13 mouse cellular contexts compared by ENCODE assay signal in genomic region chr12:90857746-90858145, GRCm38 (mm10).
DNase-seq lines count a peak whose midpoint lies in the region; ATAC-seq lines count a peak whose summit lies in the region.
"Had no signal": no experiment of that assay in that cellular context is flagged by ENCODE, and none has a peak within 500 bp of the region (broad histone marks: within the 10 kb centered on the region; RNA-seq: fewer than 3 reads in every experiment).

No protein-coding gene starts in this region.

- H3K4me3 ChIP-seq in hindbrain, embryonic 10.5 days = no peak overlapping the region
- no peak overlapping the region for H3K4me3 ChIP-seq in hindbrain, embryonic 13.5 days
- H3K4me3 ChIP-seq in lung, embryonic 15.5 days = no peak overlapping the region
- H3K4me3 ChIP-seq in embryonic facial prominence, embryonic 11.5 days (ENCODE audit: low read depth, low read length) = no peak overlapping the region
- H3K4me3 ChIP-seq: hindbrain, embryonic 15.5 days; limb, embryonic 13.5 days had no signal

- H3K9ac ChIP-seq in hindbrain, embryonic 13.5 days = no peak overlapping the region
- H3K9ac ChIP-seq in lung, embryonic 15.5 days = no peak overlapping the region
- no peak overlapping the region for H3K9ac ChIP-seq in embryonic facial prominence, embryonic 11.5 days (replicated peaks; ENCODE audit: low read length)
- H3K9ac ChIP-seq: hindbrain, embryonic 15.5 days; limb, embryonic 13.5 days had no signal

- H3K4me1 ChIP-seq in hindbrain, embryonic 10.5 days (replicated peaks) = no peaks in the 10 kb centered on the region
- no peaks in the 10 kb centered on the region for H3K4me1 ChIP-seq in hindbrain, embryonic 13.5 days (replicated peaks)
- H3K4me1 ChIP-seq in lung, embryonic 15.5 days = no peaks in the 10 kb centered on the region
- H3K4me1 ChIP-seq in embryonic facial prominence, embryonic 11.5 days (ENCODE audit: control insufficient read depth, insufficient read depth, low read length) = no peaks in the 10 kb centered on the region; the same call in 1 of the 2 replicates
- H3K4me1 ChIP-seq: hindbrain, embryonic 15.5 days; limb, embryonic 13.5 days had no signal

- ATAC-seq in hindbrain, embryonic 13.5 days (ENCODE audit: low FRiP score) = no peak
- peak; percentile 55; the same call in 1 of the 2 replicates for ATAC-seq in lung, embryonic 15.5 days (ENCODE audit: borderline replicate concordance, extremely low read depth, low FRiP score, low TSS enrichment)
- no peak for ATAC-seq in embryonic facial prominence, embryonic 11.5 days (replicated peaks; ENCODE audit: insufficient number of reproducible peaks, low FRiP score, low TSS enrichment, low read depth)

- no peak overlapping the region for H3K27ac ChIP-seq in hindbrain, embryonic 10.5 days
- no peak overlapping the region for H3K27ac ChIP-seq in hindbrain, embryonic 13.5 days
- no peak overlapping the region for H3K27ac ChIP-seq in lung, embryonic 15.5 days
- no peak overlapping the region for H3K27ac ChIP-seq in embryonic facial prominence, embryonic 11.5 days (replicated peaks; ENCODE audit: low read depth, low read length)
- H3K27ac ChIP-seq: hindbrain, embryonic 15.5 days; limb, embryonic 13.5 days had no signal

- WGBS in hindbrain, embryonic 10.5 days = 58% methylated on average over 3 of the region's 3 CpGs
- 57% methylated on average over 3 of the region's 3 CpGs for WGBS in hindbrain, embryonic 13.5 days
- WGBS in lung, embryonic 15.5 days = 15% methylated on average over 3 of the region's 3 CpGs
- 21% methylated on average over 3 of the region's 3 CpGs for WGBS in embryonic facial prominence, embryonic 11.5 days

- H3K9me3 ChIP-seq in hindbrain, embryonic 10.5 days = no peaks in the 10 kb centered on the region
- H3K9me3 ChIP-seq in hindbrain, embryonic 13.5 days = no peaks in the 10 kb centered on the region
- H3K9me3 ChIP-seq in lung, embryonic 15.5 days = no peaks in the 10 kb centered on the region
- no peaks in the 10 kb centered on the region for H3K9me3 ChIP-seq in embryonic facial prominence, embryonic 11.5 days (replicated peaks; ENCODE audit: control insufficient read depth, low read length)
- H3K9me3 ChIP-seq: hindbrain, embryonic 15.5 days; limb, embryonic 13.5 days had no signal

- H3K27me3 ChIP-seq in hindbrain, embryonic 10.5 days (ENCODE audit: insufficient read depth, poor library complexity, severe bottlenecking) = no peaks in the 10 kb centered on the region
- no peaks in the 10 kb centered on the region for H3K27me3 ChIP-seq in hindbrain, embryonic 13.5 days
- H3K27me3 ChIP-seq in lung, embryonic 15.5 days = no peaks in the 10 kb centered on the region
- H3K27me3 ChIP-seq in embryonic facial prominence, embryonic 11.5 days (ENCODE audit: control insufficient read depth, insufficient read depth, low read length) = no peaks in the 10 kb centered on the region
- H3K27me3 ChIP-seq: CH12.LX; hindbrain, embryonic 15.5 days; limb, embryonic 13.5 days had no signal

- DNase-seq in hindbrain, embryonic 10.5 days (ENCODE audit: low spot score) = peak; percentile 28
- no peak for DNase-seq in lung, postnatal 4 days
- peak; percentile 65 for DNase-seq in embryonic facial prominence, embryonic 11.5 days (ENCODE audit: low spot score)
- DNase-seq in skeletal muscle tissue, adult 2 months (ENCODE audit: low read depth, low spot score) = peak; percentile 11
- DNase-seq in frontal cortex, postnatal 25 days (ENCODE audit: low spot score in 2 of 2) = no peak
- DNase-seq in right cerebral cortex, postnatal 14 days = no peak
- DNase-seq: adrenal gland, adult 8-10 months; right cerebral cortex, postnatal 4 days had no signal

- H3K36me3 ChIP-seq in hindbrain, embryonic 10.5 days = no peaks in the 10 kb centered on the region
- no peaks in the 10 kb centered on the region for H3K36me3 ChIP-seq in hindbrain, embryonic 13.5 days
- H3K36me3 ChIP-seq in lung, embryonic 15.5 days = no peaks in the 10 kb centered on the region
- no peaks in the 10 kb centered on the region for H3K36me3 ChIP-seq in embryonic facial prominence, embryonic 11.5 days (replicated peaks; ENCODE audit: control insufficient read depth, insufficient read depth, low read depth, low read length)
- H3K36me3 ChIP-seq: hindbrain, embryonic 15.5 days; limb, embryonic 13.5 days had no signal

- H3K4me2 ChIP-seq in hindbrain, embryonic 13.5 days = no peak overlapping the region
- no peak overlapping the region for H3K4me2 ChIP-seq in lung, embryonic 15.5 days
- H3K4me2 ChIP-seq in embryonic facial prominence, embryonic 11.5 days (ENCODE audit: low read depth, low read length) = no peak overlapping the region
- H3K4me2 ChIP-seq: hindbrain, embryonic 15.5 days; limb, embryonic 13.5 days had no signal

Comparison
In these comparisons a context has a peak if more than half of its experiments do, and no peak if none do; other contexts are left out.
1. DNase-seq: peak in hindbrain, embryonic 10.5 days (single experiment), embryonic facial prominence, embryonic 11.5 days (single experiment) and skeletal muscle tissue, adult 2 months (single experiment); none in lung, postnatal 4 days (0 of 2), frontal cortex, postnatal 25 days (0 of 2) and right cerebral cortex, postnatal 14 days (single experiment).